In the genomic region with DNA sequence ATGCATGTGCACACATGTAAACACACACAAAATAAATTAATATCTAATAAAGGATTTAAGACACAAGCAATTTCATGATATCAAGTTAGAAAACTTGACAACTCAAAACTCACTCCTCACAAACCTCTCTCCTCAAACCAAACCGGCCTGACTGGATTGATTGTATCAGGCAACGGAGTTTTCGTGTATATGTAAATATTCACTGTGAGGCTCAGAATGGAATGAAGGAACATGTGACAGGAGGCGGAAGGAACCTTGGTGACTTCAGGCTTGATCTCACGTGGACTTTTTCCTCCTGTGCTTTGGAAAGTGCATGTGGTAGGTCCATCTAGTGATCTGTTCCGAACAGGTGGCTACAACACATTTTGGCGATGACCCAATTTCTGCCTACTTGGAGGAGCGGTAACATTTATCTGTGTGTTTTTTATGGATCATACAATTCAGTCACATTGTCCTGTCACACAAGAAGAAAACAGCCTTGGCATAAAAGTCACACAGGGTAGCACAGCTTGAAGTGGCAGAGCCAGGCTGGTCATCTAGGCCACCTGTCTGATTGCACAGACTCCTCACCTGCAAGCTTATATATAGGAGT, we compare ENCODE assay signal across 21 mouse cellular contexts. TPM values are rescaled to one million over a fixed set of nuclear protein-coding genes. Genes with fewer than 3 reads are reported as not detected.
DNase-seq lines count a peak whose midpoint lies in the region; ATAC-seq and TF ChIP-seq lines count a peak whose summit lies in the region.
"Had no signal": no experiment of that assay in that cellular context is flagged by ENCODE, and none has a peak within 500 bp of the region (broad histone marks: within the 10 kb centered on the region; RNA-seq: fewer than 3 reads in every experiment).

No protein-coding gene starts in this region.

- no peak overlapping the region for H3K4me2 ChIP-seq in hindbrain, postnatal 0 days (ENCODE audit: low read depth, low read length)
- H3K4me2 ChIP-seq in hindbrain, embryonic 13.5 days: no peak overlapping the region
- no peak overlapping the region for H3K4me2 ChIP-seq in lung, postnatal 0 days (replicated peaks; ENCODE audit: low read depth, low read length)
- H3K4me2 ChIP-seq: embryonic facial prominence, embryonic 15.5 days; heart, embryonic 15.5 days; lung, embryonic 15.5 days; neural tube, embryonic 13.5 days; stomach, embryonic 15.5 days had no signal

- no peak for TF ChIP-seq EP300 in lung, postnatal 0 days (IDR thresholded peaks at IDR 0.05)

- no peaks in the 10 kb centered on the region for H3K27me3 ChIP-seq in hindbrain, postnatal 0 days (ENCODE audit: insufficient read depth, low read length)
- no peaks in the 10 kb centered on the region for H3K27me3 ChIP-seq in hindbrain, embryonic 13.5 days
- H3K27me3 ChIP-seq in lung, postnatal 0 days (replicated peaks; ENCODE audit: insufficient read depth, low read length): no peaks in the 10 kb centered on the region
- H3K27me3 ChIP-seq: embryonic facial prominence, embryonic 15.5 days; heart, embryonic 15.5 days; lung, embryonic 15.5 days; neural tube, embryonic 13.5 days; stomach, embryonic 15.5 days had no signal

- WGBS in hindbrain, postnatal 0 days: 81% methylated on average over 8 of the region's 8 CpGs
- 91% methylated on average over 8 of the region's 8 CpGs for WGBS in hindbrain, embryonic 13.5 days
- WGBS in lung, postnatal 0 days: 58% methylated on average over 8 of the region's 8 CpGs
- WGBS in large intestine, adult 2 months: 30% methylated on average over 8 of the region's 8 CpGs

- ATAC-seq in hindbrain, postnatal 0 days: no peak
- no peak for ATAC-seq in hindbrain, embryonic 13.5 days (ENCODE audit: low FRiP score)
- peak; percentile 32; the same call in 1 of the 2 replicates for ATAC-seq in lung, postnatal 0 days
- ATAC-seq in activated CD4-positive, CD25-positive, alpha-beta regulatory T cell, adult 4 months: no peak

- H3K4me3 ChIP-seq in hindbrain, postnatal 0 days (ENCODE audit: low read length): no peak overlapping the region
- no peak overlapping the region for H3K4me3 ChIP-seq in hindbrain, embryonic 13.5 days
- no peak overlapping the region for H3K4me3 ChIP-seq in lung, postnatal 0 days (ENCODE audit: low read depth, low read length)
- no peak overlapping the region for H3K4me3 ChIP-seq in layer of hippocampus, adult 2 months
- H3K4me3 ChIP-seq: embryonic facial prominence, embryonic 15.5 days; forebrain, embryonic 10.5 days; heart, embryonic 15.5 days; hindbrain, embryonic 10.5 days; lung, embryonic 15.5 days; neural tube, embryonic 13.5 days; stomach, embryonic 15.5 days had no signal

- no peaks in the 10 kb centered on the region for H3K4me1 ChIP-seq in hindbrain, postnatal 0 days (ENCODE audit: insufficient read depth, low read length)
- H3K4me1 ChIP-seq in hindbrain, embryonic 13.5 days (replicated peaks): 0 out of 2 replicates have a peak, but pooled peaks cover 3% of the 10 kb centered on the region
- no peaks in the 10 kb centered on the region for H3K4me1 ChIP-seq in lung, postnatal 0 days (ENCODE audit: insufficient read depth, low read depth, low read length)

- no peak overlapping the region for H3K9ac ChIP-seq in hindbrain, postnatal 0 days (replicated peaks; ENCODE audit: low read length)
- H3K9ac ChIP-seq in hindbrain, embryonic 13.5 days: no peak overlapping the region
- no peak overlapping the region for H3K9ac ChIP-seq in lung, postnatal 0 days (replicated peaks; ENCODE audit: low read depth)
- H3K9ac ChIP-seq: embryonic facial prominence, embryonic 15.5 days; heart, embryonic 15.5 days; lung, embryonic 15.5 days; neural tube, embryonic 13.5 days; stomach, embryonic 15.5 days had no signal

- H3K27ac ChIP-seq in hindbrain, postnatal 0 days: no peak overlapping the region
- H3K27ac ChIP-seq in hindbrain, embryonic 13.5 days: no peak overlapping the region
- no peak overlapping the region for H3K27ac ChIP-seq in lung, postnatal 0 days (ENCODE audit: low read length)
- no peak overlapping the region for H3K27ac ChIP-seq in layer of hippocampus, adult 2 months
- H3K27ac ChIP-seq: embryonic facial prominence, embryonic 15.5 days; forebrain, embryonic 10.5 days; heart, embryonic 15.5 days; hindbrain, embryonic 10.5 days; lung, embryonic 15.5 days; neural tube, embryonic 13.5 days had no signal

- no peaks in the 10 kb centered on the region for H3K9me3 ChIP-seq in hindbrain, postnatal 0 days (ENCODE audit: low read length)
- no peaks in the 10 kb centered on the region for H3K9me3 ChIP-seq in hindbrain, embryonic 13.5 days
- no peaks in the 10 kb centered on the region for H3K9me3 ChIP-seq in lung, postnatal 0 days (ENCODE audit: low read length)
- H3K9me3 ChIP-seq: embryonic facial prominence, embryonic 15.5 days; forebrain, embryonic 10.5 days; heart, embryonic 15.5 days; hindbrain, embryonic 10.5 days; lung, embryonic 15.5 days; neural tube, embryonic 13.5 days; stomach, embryonic 15.5 days had no signal

- peak; percentile 19 for DNase-seq in hindbrain, postnatal 0 days (ENCODE audit: low spot score)
- DNase-seq in lung, postnatal 0 days (ENCODE audit: low spot score): peak; percentile 45
- DNase-seq in lung, postnatal 10 days: no peak
- peak; percentile 17 for DNase-seq in cerebellum, adult 9-11 months
- peak; percentile 52 for DNase-seq in large intestine, adult 2 months (ENCODE audit: low read depth, low spot score)
- DNase-seq in layer of hippocampus, adult 2 months (ENCODE audit: low spot score in 2 of 2): no peak
- DNase-seq: adrenal gland, postnatal 14 days; heart, adult 18-20 months; left cerebral cortex, postnatal 4 days; right cerebral cortex, postnatal 14 days; thymus, postnatal 14 days had no signal

- no peaks in the 10 kb centered on the region for H3K36me3 ChIP-seq in hindbrain, postnatal 0 days (ENCODE audit: insufficient read depth, low read length)
- no peaks in the 10 kb centered on the region for H3K36me3 ChIP-seq in hindbrain, embryonic 13.5 days
- H3K36me3 ChIP-seq in lung, postnatal 0 days (ENCODE audit: insufficient read depth, low read length): no peaks in the 10 kb centered on the region
- H3K36me3 ChIP-seq: embryonic facial prominence, embryonic 15.5 days; forebrain, embryonic 10.5 days; heart, embryonic 15.5 days; hindbrain, embryonic 10.5 days; lung, embryonic 15.5 days; neural tube, embryonic 13.5 days; stomach, embryonic 15.5 days had no signal

- TF ChIP-seq CTCF in hindbrain, postnatal 0 days (IDR thresholded peaks at IDR 0.05; ENCODE audit: low read depth): no peak
- no peak for TF ChIP-seq CTCF in lung, postnatal 0 days (IDR thresholded peaks at IDR 0.05)
- TF ChIP-seq CTCF in layer of hippocampus, adult 2 months (conservative IDR thresholded peaks at IDR 0.05): no peak

RNA-seq across cellular contexts. Expression of gene Tln2, which starts 54.7 kb away (rescaled TPM):
- total RNA-seq in hindbrain, postnatal 0 days (2014; rRNA removed): 71.1 and 72.8 TPM in 2 replicates
- 51.8 and 59.3 TPM in 2 replicates for polyA plus RNA-seq in hindbrain, postnatal 0 days (2015; fragmentation: Nextera tagmentation; extraction: Ambion mirVana)
- 29.5 and 33.8 TPM in 2 replicates for polyA plus RNA-seq in hindbrain, embryonic 13.5 days (2015; fragmentation: Nextera tagmentation; extraction: Ambion mirVana)
- 9.9 and 11.5 TPM in 2 replicates for polyA plus RNA-seq in lung, postnatal 0 days (2015; fragmentation: Nextera tagmentation; extraction: Ambion mirVana)
- polyA plus RNA-seq in large intestine, adult 2 months (2012; rRNA removed): 5.2 and 5.8 TPM in 2 replicates
- polyA plus RNA-seq in activated CD4-positive, CD25-positive, alpha-beta regulatory T cell, adult 4 months (2017; shearing (Covaris generic)): under 1 TPM; 0.34 to 0.48 TPM
- total RNA-seq in layer of hippocampus, adult 2 months (2021): 100 to 1,000 TPM in 1 of 2 experiments, 10 to 100 TPM in 1; 95.2 to 101 TPM
- total RNA-seq: monocyte, adult 5-6 weeks had no signal

Comparison
In these comparisons a context has a peak if more than half of its experiments do, and no peak if none do; other contexts are left out.
1. DNase-seq: peak in hindbrain, postnatal 0 days (single experiment), lung, postnatal 0 days (single experiment), cerebellum, adult 9-11 months (single experiment) and large intestine, adult 2 months (single experiment); none in lung, postnatal 10 days (single experiment) and layer of hippocampus, adult 2 months (0 of 2).